Mouse (Mus musculus) hematopoietic stem cell, adult 5-6 weeks (primary cell): ENCODE data around the gene Nckap5. TPM values are rescaled to one million over a fixed set of nuclear protein-coding genes. Genes with fewer than 3 reads are reported as not detected.

Source experiments
- ATAC-seq, 2 experiments: fragments of 125-278 bp in 1 of 2; replicated peaks in 1 of 2; 2 replicates each; pipeline ENCODE4 v1.8.0; 2016 to 2017; ENCODE audit warnings: inconsistent platforms in 2 of 2, mild to moderate bottlenecking in 2 of 2, moderate number of reproducible peaks in 2 of 2, low read depth in 1 of 2, moderate TSS enrichment in 1 of 2; ENCODE audit not compliant: low FRiP score in 2 of 2, poor library complexity in 2 of 2, severe bottlenecking in 2 of 2, insufficient read depth in 1 of 2, low TSS enrichment in 1 of 2
- total RNA-seq: library from RNA; stranded (forward); fragments of 172-1452, 232-1000 nt; gene quantifications from 2 replicates; pipeline ENCODE4 v1.2.3, GENCODE M21; 2017

The Nckap5 gene
- total RNA-seq, 1 experiment from 2014 or later: not detected

GRCm38 (mm10) chr1:126557791-126558294 lies 272.8 kb downstream of the Nckap5 start:
- ATAC-seq: no peak

GRCm38 (mm10) chr1:126547979-126548378 lies 282.6 kb downstream of the Nckap5 start:
- no peak for ATAC-seq

- ATAC-seq: no peak
Observed at GRCm38 (mm10) chr1:126544471-126544870, 286.1 kb downstream of the Nckap5 start.

- ATAC-seq: no peak
Observed at GRCm38 (mm10) chr1:126537223-126537757, 293.3 kb downstream of the Nckap5 start.

GRCm38 (mm10) chr1:126535527-126535926 lies 295.1 kb downstream of the Nckap5 start:
- ATAC-seq: no peak

GRCm38 (mm10) chr1:126534046-126534445 lies 296.6 kb downstream of the Nckap5 start:
- ATAC-seq: no peak

GRCm38 (mm10) chr1:126528043-126528598 lies 302.5 kb downstream of the Nckap5 start:
- ATAC-seq: no peak

- no peak for ATAC-seq
Observed at GRCm38 (mm10) chr1:126518067-126518466, 312.5 kb downstream of the Nckap5 start.

- ATAC-seq: no peak
Observed at GRCm38 (mm10) chr1:126517427-126517826, 313.2 kb downstream of the Nckap5 start.

GRCm38 (mm10) chr1:126515054-126515756 lies 315.4 kb downstream of the Nckap5 start:
- no peak for ATAC-seq

GRCm38 (mm10) chr1:126511835-126512445 lies 318.7 kb downstream of the Nckap5 start:
- no peak for ATAC-seq

GRCm38 (mm10) chr1:126504717-126505116 lies 325.9 kb downstream of the Nckap5 start:
- no peak for ATAC-seq

- ATAC-seq: no peak
Observed at GRCm38 (mm10) chr1:126502741-126503140, 327.9 kb downstream of the Nckap5 start.

- no peak for ATAC-seq
Observed at GRCm38 (mm10) chr1:126496722-126497121, 333.9 kb downstream of the Nckap5 start.

GRCm38 (mm10) chr1:126492206-126493071 lies 338.2 kb downstream of the Nckap5 start:
- ATAC-seq: no peak

- ATAC-seq: no peak
Observed at GRCm38 (mm10) chr1:126491412-126491811, 339.2 kb downstream of the Nckap5 start.

GRCm38 (mm10) chr1:126490256-126490655 lies 340.3 kb downstream of the Nckap5 start:
- no peak for ATAC-seq
